Mouse (Mus musculus) T-helper 1 cell (primary cell): Measurements from ENCODE around the gene L2hgdh.
"Not testable (repeated sequence)": the region's sequence is repeated elsewhere in the genome, so short reads cannot be mapped to it uniquely, and the experiment has no call there.

Source experiments
- in situ Hi-C: fragments of 300-600 bp; cut with MboI, MseI; formaldehyde crosslinking; loops from one replicate; pipeline ENCODE4 v1.15.1; 2025; ENCODE audit warnings: high pct_unique_total_duplicates

L2hgdh gene

GRCm38 (mm10) chr12:69674576-69675537 is 49.8 kb downstream of the L2hgdh start:
- in situ Hi-C loops = no loop called here

- in situ Hi-C loops = no loop called here
These were observed 50.5 kb downstream of the L2hgdh start for GRCm38 (mm10) chr12:69674176-69674575.

GRCm38 (mm10) chr12:69666721-69667120 is 58.0 kb downstream of the L2hgdh start:
- in situ Hi-C loops = no loop called here

GRCm38 (mm10) chr12:69661658-69662057 is 63.0 kb downstream of the L2hgdh start:
- in situ Hi-C loops = no loop called here

- in situ Hi-C loops = not testable (repeated sequence)
These were observed 70.7 kb downstream of the L2hgdh start for GRCm38 (mm10) chr12:69653973-69654372.

GRCm38 (mm10) chr12:69649511-69649910 is 75.2 kb downstream of the L2hgdh start:
- in situ Hi-C loops = no loop called here

GRCm38 (mm10) chr12:69645821-69646616 is 78.7 kb downstream of the L2hgdh start:
- in situ Hi-C loops = no loop called here

- in situ Hi-C loops = no loop called here
These were observed 79.8 kb downstream of the L2hgdh start for GRCm38 (mm10) chr12:69644877-69645276.

- in situ Hi-C loops = no loop called here
These were observed 81.8 kb downstream of the L2hgdh start for GRCm38 (mm10) chr12:69642877-69643276.
